Mouse (Mus musculus) kidney, adult 11 months (tissue): ENCODE data around the gene Ppm1h.

Experiments
- DNase-seq: peaks from one replicate; pipeline ENCODE4 v3.0.0; 2022

Ppm1h gene

GRCm38 (mm10) chr10:122678541-122679436, at the start of gene Ppm1h:
Gene Ppm1h (plus strand): TSS chr10:122678762.
- peak; percentile 90 for DNase-seq

GRCm38 (mm10) chr10:122629003-122629402, 49.6 kb upstream of the Ppm1h start:
- no peak for DNase-seq

GRCm38 (mm10) chr10:122639879-122640278, 38.7 kb upstream of the Ppm1h start:
- DNase-seq, result peak; percentile 27

- no peak for DNase-seq
Measured at GRCm38 (mm10) chr10:122641263-122641795, 37.2 kb upstream of the Ppm1h start.

GRCm38 (mm10) chr10:122642125-122642524, 36.4 kb upstream of the Ppm1h start:
- DNase-seq, result no peak

- DNase-seq, result no peak
Measured at GRCm38 (mm10) chr10:122651932-122652331, 26.6 kb upstream of the Ppm1h start.

GRCm38 (mm10) chr10:122652578-122652977, 26.0 kb upstream of the Ppm1h start:
- DNase-seq, result no peak

- DNase-seq, result no peak
Measured at GRCm38 (mm10) chr10:122665652-122666051, 12.9 kb upstream of the Ppm1h start.

GRCm38 (mm10) chr10:122671253-122671652, 7.3 kb upstream of the Ppm1h start:
- DNase-seq, result no peak

GRCm38 (mm10) chr10:122672044-122672443, 6.5 kb upstream of the Ppm1h start:
- no peak for DNase-seq

GRCm38 (mm10) chr10:122679437-122680045, 979 bp downstream of the Ppm1h start:
- DNase-seq, result peak; percentile 54

- DNase-seq, result peak; percentile 27
Measured at GRCm38 (mm10) chr10:122680387-122681084, 2.0 kb downstream of the Ppm1h start.

GRCm38 (mm10) chr10:122681085-122681408, 2.5 kb downstream of the Ppm1h start:
- no peak for DNase-seq

- no peak for DNase-seq
Measured at GRCm38 (mm10) chr10:122683819-122684330, 5.3 kb downstream of the Ppm1h start.

- no peak for DNase-seq
Measured at GRCm38 (mm10) chr10:122685297-122685696, 6.7 kb downstream of the Ppm1h start.

- no peak for DNase-seq
Measured at GRCm38 (mm10) chr10:122685836-122686531, 7.4 kb downstream of the Ppm1h start.

- DNase-seq, result no peak
Measured at GRCm38 (mm10) chr10:122690698-122691097, 12.1 kb downstream of the Ppm1h start.

GRCm38 (mm10) chr10:122693158-122693777, 14.7 kb downstream of the Ppm1h start:
- no peak for DNase-seq

- DNase-seq, result no peak
Measured at GRCm38 (mm10) chr10:122693911-122694618, 15.5 kb downstream of the Ppm1h start.

GRCm38 (mm10) chr10:122696335-122696734, 17.8 kb downstream of the Ppm1h start:
- no peak for DNase-seq

- DNase-seq, result no peak
Measured at GRCm38 (mm10) chr10:122698347-122698746, 19.8 kb downstream of the Ppm1h start.
